Mouse (Mus musculus): ENCODE measurements around the gene Npffr2.
"Not testable (repeated sequence)": the region's sequence is repeated elsewhere in the genome, so short reads cannot be mapped to it uniquely, and the experiment has no call there.

Npffr2 gene

DNA sequence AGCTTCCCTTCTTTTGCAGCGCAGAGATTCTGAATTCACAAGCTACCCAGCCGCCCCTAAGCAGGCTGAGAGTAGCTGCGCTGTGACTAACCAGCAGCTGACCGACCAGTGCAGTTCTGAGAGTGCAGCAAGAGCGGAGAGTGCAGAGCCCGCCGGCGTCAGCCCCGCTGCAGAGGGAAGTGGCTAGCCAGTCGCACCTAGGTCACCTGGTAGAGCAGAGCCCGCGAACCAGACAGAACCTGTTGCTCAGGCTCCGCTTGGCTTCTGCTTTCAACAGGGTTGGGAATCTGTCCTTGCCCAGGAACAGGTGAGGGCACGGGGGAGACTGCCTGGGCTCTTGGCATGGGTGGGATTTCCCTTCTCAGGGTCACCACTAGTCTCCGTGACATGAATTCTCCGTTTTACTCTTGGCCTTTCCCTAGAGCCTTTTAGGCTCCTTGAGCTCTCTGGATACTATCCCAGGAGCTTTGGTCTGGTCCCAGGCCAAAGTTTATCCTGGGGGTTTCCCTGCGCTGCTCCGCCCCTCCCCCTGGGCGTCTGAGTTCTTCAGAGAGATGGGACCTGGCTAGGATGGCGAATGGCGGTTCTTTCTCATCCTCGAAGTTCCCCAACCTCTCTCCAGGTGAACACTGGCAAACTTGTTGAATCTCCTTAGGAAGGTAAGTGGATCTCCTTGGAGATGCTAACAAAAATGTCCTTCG lies at the start of gene Npffr2:
Gene Npffr2 (plus strand): TSS at position 552 of the 701 bp plus-strand sequence.
- DNase-seq (ENCODE audit: low spot score in 2 of 2) = no peak

DNA sequence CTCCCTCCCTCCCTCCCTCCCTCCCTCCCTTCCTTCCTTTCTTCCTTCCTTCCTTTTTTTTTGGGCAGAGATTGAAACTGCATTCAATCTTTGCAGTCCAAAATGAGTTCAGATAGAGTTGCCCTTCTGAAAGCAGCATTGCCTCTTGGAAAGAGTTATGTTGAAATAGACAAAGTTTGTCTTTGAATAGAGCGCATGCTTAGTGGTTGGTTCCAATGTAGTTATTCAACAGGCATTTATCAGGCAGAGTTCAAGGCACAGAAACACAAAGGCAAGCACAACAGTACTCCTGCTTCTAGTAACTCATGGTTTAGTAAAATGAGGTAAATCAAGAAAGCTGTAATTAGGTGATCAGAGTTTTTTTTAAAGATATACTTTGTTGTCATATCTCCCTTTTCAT lies 34.7 kb upstream of the Npffr2 start:
- no peak for DNase-seq (ENCODE audit: low spot score in 2 of 2)

DNA sequence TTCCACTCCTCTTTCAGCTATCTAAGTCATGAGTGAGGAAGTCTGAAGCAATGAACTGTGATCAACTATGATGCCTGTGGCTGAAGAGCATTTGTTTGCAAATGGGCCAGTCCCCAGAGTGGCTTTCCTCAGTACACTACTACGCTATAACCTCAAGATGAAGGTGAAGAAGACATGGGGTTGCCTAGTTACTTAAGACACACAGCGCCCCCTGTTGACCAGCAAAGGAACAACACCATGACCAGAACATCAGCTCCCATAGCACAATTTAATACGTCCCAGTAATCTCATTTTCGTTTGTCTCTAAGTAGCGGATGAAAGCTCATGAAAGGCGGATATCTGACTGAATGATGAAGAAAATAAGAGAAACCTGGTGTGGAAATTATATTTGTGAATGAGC lies 27.0 kb upstream of the Npffr2 start:
- no peak for DNase-seq (ENCODE audit: low spot score in 2 of 2)

DNA sequence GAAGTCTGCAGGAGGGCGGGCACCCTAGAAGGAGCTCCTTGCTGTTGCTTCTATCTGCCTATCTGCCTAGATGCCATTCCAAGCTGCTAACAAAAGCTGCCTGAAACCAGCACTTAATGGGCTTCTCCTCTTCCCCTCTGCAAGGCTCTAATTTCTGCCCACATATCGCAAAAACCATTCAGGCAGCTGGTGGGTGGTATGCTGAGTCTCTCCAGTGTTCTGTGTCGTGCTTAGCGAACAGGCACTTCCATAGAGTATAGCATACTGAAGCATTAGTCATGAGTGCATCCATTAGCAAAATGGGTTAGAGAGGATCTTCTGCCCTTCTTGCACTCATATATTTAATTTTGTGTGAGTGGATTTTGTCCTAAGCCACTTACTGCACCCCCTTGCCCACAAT lies 8.6 kb upstream of the Npffr2 start:
- DNase-seq (ENCODE audit: low spot score in 2 of 2) = no peak

DNA sequence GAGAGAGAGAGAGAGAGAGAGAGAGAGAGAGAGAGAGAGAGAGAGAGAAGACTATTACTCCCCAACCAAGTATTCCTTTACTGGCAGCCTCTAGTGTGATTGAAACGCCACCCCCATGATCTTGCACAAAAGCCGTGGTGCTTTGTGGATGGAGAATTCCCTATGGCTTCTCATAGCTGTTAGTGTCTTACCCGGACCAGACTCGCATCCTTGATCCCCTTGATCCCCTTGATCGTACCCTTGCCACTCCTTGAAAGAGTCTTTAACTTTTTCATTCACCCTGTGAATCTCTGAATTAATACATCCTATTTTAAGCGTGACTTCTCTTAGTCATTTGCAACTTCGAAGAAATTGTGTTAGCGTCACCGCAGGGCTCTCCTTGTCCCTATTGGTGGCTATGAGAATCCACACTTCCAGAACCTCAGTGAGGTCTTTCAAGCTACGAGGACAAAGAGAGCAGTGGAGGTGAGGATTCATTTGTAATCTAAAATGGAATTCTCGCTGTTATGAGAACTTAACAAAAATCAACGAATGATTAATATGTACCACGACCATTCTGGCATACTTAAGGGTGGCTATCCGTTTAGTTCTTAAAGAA lies 949 bp upstream of the Npffr2 start:
- DNase-seq (ENCODE audit: low spot score in 2 of 2) = no peak

DNA sequence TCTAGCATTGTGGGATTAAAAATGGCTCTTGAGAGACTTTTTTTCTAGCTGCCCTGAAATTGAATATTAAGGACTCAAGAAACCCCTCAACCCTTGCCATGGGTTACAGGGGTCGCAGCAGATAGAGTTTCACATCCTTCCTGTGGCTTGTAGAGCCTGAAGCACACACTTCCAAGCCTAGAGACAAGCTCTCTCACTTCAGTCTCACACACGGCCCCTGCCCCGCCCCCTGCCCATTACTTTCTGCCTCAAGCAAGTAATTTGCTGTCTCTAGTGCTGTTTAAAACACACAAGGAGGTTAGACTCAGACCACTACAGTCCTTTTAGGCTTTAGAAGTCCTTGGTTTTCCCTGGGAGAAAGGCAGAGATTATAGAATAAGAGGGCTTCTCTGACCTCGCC lies 1.7 kb downstream of the Npffr2 start:
- no peak for DNase-seq (ENCODE audit: low spot score in 2 of 2)

DNA sequence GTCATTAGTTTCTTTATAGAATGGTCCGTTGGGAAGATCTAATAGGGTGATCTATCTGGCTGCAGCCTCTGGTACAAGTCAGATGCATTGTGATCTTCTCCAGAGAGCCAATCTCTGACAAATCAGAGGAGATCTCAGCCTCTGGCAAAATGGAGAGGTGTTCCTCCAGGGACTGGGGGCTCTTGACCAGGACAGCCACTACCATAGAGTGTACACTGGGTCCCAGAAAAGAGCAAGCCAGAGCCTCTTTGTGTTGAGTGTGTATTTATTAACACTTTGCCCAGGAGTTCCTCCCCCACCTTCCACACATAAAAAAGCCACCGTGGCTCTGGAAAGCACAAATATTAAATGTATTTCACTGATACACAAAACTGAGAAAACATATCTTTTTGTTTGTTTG lies 2.2 kb downstream of the Npffr2 start:
- no peak for DNase-seq (ENCODE audit: low spot score in 2 of 2)

DNA sequence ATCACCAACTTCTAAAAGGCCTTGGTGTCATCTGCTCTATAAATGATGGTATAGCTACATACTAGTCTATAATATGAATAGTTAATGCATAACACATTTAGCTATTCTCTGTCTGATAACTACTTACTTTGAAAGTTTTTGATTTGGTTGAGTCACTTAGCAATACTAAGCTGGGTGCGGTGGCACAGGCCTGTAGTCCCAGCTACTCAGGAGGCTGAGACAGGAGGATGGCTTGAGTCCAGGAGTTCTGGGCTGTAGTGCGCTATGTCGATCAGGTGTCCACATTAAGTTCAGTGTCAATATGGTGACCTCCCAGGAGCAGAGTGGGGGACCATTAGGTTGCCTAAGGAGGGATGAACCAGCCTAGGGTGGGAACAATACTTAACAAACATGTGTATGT lies 8.8 kb downstream of the Npffr2 start:
- DNase-seq (ENCODE audit: low spot score in 2 of 2) = no peak

DNA sequence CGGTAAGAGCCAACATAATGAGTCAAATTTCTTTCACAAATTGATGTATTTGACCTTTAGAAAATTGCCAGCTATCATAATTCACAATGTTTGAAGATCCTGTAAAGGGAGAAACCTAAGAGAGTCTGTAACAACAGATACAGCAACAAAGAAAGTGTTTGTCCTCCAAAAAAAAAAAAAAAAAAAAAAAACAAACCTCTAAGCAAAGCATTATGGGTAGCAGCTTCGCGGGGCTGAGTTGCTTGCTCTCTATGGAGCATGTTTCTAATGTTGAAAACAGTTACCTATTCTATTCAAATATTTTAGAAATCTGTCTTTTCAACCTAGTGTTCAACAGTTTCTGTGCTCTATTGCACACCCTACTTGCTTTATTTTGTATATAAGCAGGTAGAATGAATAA lies 15.2 kb downstream of the Npffr2 start:
- DNase-seq (ENCODE audit: low spot score in 2 of 2) = no peak

DNA sequence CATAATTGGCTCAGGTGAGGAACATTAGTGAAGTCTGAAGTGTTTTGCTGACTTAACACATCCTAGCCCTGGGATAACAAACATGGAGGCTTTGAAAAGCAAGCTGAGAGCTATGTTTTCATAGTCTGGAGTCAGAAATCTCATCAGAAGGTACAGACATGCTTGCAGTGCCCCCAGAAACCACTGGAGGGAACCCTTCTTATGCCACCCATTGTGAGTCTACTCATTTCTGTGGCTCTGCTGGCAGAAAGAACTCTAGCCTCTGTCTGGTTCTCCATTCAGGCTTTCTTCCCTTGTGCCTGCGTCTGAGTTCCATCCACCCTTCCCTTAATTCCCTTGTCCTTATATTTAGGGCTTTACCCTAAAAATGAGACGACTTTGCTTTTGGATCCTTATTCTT lies 16.2 kb downstream of the Npffr2 start:
- DNase-seq (ENCODE audit: low spot score in 2 of 2) = peak in 1 of 2 experiments; percentile 1

DNA sequence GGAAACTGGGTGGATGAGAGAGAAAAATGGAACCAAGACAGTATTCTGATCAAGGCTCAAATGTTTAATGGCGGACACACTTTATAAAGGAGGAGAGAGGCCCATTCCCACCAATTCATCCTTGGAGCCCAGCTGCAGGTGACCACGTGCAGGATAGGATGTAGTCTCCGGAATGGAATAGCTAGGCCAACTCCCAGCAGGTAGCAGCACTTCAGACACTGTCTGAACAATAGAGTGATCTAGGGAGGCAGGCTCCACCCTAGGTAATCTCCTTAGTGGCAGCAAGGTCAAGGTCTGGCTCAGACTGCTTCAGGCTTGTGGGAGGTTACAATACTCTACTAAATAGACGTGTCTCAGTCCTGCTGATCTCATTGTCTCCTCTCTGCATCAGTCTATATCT lies 31.9 kb downstream of the Npffr2 start:
- not testable (repeated sequence) for DNase-seq (ENCODE audit: low spot score in 2 of 2)

DNA sequence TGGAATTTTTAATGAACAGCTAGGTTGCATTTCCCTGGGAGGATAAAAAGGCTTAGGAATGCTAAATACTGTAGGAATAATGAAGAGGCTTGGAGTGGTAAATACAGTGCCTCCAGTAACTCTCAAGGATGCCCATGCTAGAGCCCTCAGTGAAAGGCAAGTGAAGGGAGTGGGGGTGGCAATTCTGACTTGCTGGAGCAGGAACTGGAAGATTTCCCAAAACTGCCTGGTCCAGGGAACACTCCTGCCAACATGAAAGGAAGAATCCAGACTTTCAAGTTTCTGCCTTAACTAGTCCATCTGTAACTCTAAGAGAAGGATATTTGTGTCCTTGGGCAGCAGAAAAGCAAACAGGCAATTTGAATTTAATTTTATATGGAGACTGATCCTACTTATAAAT lies 34.2 kb downstream of the Npffr2 start:
- DNase-seq (ENCODE audit: low spot score in 2 of 2) = no peak

DNA sequence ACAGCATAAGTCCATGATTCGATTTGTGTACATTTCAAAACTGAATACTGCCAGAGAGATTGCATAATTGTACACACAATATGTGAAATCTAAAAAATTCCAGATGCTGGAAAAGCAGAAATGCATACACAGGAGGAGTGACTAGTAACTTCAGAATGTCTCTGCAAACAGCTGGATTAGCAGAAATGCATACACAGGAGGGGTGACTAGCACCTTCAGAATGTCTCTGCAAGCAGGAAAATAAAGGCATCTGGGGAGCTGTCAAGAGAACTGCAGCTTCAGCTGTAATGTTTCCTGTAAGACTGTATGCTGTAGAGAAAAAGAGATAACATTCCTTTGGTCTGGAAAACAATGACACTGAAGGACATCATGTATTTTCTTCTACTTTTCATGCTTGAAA lies 51.4 kb downstream of the Npffr2 start:
- DNase-seq (ENCODE audit: low spot score in 2 of 2) = no peak

DNA sequence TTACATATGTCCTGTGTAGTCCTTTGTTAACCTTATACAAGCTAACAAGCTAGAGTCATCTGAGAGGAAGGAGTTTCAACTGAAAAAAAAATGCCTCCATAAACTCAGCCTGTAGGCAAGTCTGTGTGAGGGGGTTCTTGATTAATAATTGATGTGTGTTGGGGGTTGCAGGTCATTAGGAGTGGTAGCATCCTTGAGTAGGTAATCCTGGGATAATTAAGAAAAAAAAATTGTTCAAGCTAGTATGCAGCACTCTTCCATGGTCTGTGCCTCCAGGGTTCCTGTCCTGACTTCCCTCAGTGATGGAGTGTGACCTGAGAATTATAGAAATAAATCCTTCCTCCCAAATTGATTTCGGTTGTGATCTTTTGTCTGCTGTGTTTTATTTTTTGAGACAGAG lies 52.0 kb downstream of the Npffr2 start:
- no peak for DNase-seq (ENCODE audit: low spot score in 2 of 2)

DNA sequence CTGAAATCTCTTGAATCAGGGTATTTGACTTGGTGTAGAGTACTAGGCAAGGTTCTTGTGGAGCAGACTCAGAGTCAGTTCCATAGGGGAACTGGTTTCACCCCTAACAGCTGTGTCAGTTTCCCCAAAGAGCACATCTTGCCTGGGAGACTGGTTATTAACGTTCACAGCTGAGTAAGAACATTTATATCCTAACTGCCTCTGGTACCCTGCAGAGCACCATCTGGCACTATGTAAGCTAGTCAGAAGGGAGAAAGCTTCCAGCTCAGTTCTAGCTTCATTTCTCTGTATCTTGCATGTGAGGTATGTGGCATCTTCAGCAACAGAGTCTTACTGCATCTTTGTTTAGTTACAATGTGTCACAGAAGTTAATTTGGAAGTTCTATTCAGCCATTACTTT lies 53.9 kb downstream of the Npffr2 start:
- DNase-seq (ENCODE audit: low spot score in 2 of 2) = no peak

DNA sequence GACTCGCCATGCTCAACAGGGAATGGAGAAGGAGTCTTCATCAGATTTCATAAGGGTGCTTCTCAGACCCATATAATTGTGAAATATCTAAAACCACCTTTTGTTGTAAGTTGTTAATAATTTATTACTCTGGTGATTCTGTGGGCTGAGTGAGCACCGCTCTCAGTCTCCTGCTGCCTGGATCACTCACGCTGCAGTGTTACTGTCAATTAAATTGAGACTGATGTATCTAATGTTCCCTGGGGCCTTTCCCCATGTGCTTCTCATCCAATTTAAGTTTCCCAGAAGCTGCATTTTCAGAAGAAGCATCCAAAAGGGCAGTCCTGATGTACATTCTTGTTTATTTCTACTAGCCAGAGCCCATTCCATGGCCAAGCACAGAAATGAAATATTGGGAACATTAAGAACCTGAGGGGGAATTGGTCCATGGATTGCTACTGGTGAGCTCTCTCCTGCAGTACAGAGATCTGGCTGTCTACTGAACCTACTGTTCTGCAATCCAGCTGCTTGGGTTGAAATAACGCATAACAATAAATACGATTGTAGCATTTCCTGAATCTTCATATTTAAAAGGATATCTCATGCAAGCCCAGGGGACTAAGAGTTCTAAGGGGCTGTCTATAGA lies 54.6 kb downstream of the Npffr2 start:
- no peak for DNase-seq (ENCODE audit: low spot score in 2 of 2)

DNA sequence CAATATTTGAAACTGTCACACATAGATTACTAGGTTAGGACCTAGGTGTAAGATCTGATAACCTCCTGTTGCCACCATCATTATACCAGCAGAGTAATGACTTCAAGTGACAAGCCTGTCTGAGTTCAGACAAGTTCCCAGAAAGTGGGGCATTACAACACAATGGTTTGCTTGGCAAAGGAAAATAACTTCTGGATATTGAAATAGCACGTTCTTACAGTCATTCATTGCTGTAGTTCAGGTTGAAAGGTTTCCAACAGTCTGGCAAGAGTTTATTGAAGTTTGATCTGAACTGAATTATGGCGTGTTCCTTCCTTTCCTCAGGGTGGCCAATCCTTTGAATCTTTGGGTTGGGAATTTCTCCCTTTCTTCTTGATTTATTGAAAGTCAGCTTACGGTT lies 57.8 kb downstream of the Npffr2 start:
- DNase-seq (ENCODE audit: low spot score in 2 of 2) = no peak

DNA sequence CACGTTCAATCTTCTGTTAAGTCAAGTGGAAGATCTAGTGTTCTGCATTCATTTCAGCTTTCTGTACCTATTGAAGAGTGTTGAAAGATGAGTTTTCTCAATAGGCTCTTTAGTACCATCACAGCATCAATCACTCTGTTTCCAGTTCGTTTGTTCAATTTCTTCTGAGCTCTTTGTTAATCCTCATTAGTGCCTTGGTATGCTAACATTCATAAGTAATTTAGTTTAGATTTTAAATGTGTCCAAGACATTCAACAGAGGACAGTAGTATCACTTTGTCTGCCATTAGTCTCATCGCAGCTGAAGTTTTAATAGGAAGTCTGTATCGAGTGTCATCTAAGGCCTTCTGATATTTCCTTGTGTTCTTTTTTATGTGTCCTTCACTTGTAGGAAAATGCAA lies 65.1 kb downstream of the Npffr2 start:
- no peak for DNase-seq (ENCODE audit: low spot score in 2 of 2)

DNA sequence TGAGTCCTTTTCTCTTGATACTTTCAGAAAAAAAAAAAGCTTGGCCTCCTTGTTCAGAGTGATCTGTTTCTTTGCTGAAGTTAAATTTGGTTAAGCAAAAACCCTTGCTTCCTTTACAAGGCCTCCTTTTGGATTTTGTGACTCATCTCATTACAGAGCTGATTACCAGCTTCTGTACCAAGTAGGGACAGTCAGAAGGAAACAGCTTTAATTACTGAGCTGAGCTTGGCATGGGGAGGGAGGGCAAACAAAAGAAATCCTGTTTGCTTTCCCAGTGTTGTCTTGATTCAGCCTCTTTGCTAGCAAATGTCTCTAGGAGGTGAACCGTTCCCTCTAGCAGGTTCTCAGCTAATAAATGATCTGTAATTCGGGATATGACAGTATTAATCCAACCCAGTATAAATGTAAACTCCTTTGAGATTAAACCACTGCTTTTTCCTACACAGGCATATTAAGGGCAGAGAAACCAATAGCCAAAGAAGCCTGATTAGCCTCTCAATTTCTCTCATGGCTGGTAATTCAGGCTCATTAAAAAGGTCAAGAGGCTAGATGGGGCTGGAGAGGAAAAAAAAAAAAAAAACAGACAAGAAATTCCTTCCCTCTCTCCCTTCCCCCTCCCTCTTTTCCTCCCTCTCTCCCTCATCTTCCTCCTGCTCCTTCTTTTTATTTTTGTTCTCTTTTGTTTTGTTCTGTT lies 84.2 kb downstream of the Npffr2 start:
- DNase-seq (ENCODE audit: low spot score in 2 of 2) = no peak

DNA sequence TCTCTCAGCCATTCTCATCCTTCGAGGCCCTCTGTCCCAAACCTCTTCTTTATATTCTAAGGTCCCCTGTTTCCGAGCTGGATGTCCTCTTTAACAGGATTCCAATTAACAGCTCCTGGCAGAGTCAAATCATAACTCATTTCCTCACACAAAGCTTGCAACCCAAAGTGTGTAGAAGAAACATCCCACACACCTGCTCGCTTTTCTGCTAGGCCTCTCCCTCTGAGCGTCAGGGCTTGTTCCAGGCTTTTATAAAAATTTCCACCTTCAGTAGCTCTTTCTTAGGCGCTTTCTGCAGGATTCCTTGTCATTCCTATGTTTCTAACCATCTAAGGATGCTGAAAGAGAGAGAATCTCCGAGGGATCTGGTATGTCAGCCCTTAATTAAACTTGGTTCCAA lies 85.0 kb downstream of the Npffr2 start:
- DNase-seq (ENCODE audit: low spot score in 2 of 2) = no peak

DNA sequence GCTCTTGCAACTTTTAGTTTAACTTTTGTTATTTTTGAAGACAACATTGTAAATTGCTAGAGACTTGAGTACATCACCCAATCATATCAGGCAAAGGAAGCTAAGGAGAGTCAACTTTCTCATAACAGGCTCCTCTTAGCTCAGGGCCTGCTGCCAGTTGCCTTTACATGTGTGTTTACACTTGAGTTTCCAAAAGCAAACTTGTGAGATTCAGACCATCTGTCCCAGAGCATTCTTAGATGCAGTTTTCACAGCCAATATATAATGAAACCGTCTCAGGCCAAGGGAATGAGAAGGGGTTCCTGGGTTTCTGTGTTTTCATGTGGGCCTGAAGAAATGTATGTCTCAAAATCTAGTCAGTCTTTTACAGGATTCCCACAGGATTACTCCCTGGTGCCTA lies 104.4 kb downstream of the Npffr2 start:
- no peak for DNase-seq (ENCODE audit: low spot score in 2 of 2)
